Comparison of ENCODE assay signal across 8 mouse cellular contexts in the genomic region with DNA sequence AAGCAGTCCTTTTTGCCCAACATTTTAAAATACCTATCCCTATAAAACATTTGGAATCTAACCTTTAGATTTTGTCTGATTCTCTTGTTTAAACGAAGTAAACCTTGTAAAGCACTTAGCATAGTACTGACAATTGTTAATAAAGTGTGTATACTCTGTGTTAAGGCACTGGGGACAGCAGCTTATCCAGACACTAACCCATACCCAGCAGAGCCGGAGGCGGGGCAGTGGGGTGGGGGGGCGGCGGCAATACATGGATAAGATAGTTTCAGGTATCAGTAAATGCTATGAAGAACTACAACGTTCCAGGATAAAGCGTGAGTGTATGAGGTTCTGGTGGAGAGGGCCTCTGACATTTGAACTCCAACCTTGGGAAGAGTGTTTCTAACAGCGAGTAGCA. TPM values are rescaled to one million over a fixed set of nuclear protein-coding genes. Genes with fewer than 3 reads are reported as not detected.
DNase-seq lines count a peak whose midpoint lies in the region; ATAC-seq and TF ChIP-seq lines count a peak whose summit lies in the region.

No protein-coding gene starts in this region.

- H3K4me1 ChIP-seq in heart, embryonic 12.5 days (replicated peaks), result peaks cover 14% of the 10 kb centered on the region
- no peaks in the 10 kb centered on the region for H3K4me1 ChIP-seq in ES-Bruce4 (ENCODE audit: control insufficient read depth, insufficient read depth, low read length)
- H3K4me1 ChIP-seq in forebrain, postnatal 0 days (ENCODE audit: insufficient read depth), result peaks cover 15% of the 10 kb centered on the region

- TF ChIP-seq CTCF in ES-Bruce4 (IDR thresholded peaks at IDR 0.05; ENCODE audit: low read depth, low read length), result no peak
- TF ChIP-seq CTCF in forebrain, postnatal 0 days (IDR thresholded peaks at IDR 0.05; ENCODE audit: low read depth), result no peak

- no peak for ATAC-seq in heart, embryonic 12.5 days (ENCODE audit: insufficient number of reproducible peaks, low FRiP score)
- no peak for ATAC-seq in forebrain, postnatal 0 days
- ATAC-seq in megakaryocyte-erythroid progenitor cell, adult 5-6 weeks (replicated peaks; ENCODE audit: low FRiP score, low TSS enrichment, poor library complexity, severe bottlenecking), result peak; percentile 51

- H3K9ac ChIP-seq in heart, embryonic 12.5 days, result peak overlapping the region; percentile 42; the same call in 1 of the 2 replicates
- peak overlapping the region; percentile 92 for H3K9ac ChIP-seq in ES-Bruce4 (ENCODE audit: low read depth, poor library complexity, severe bottlenecking)
- peak overlapping the region; percentile 91 for H3K9ac ChIP-seq in forebrain, postnatal 0 days

- H3K4me2 ChIP-seq in heart, embryonic 12.5 days, result peak overlapping the region; percentile 74
- peak overlapping the region; percentile 59 for H3K4me2 ChIP-seq in forebrain, postnatal 0 days (ENCODE audit: low read depth)

- H3K36me3 ChIP-seq in heart, embryonic 12.5 days, result peaks cover 37% of the 10 kb centered on the region
- H3K36me3 ChIP-seq in ES-Bruce4 (ENCODE audit: control insufficient read depth, insufficient read depth, low read length, poor library complexity, severe bottlenecking), result peaks cover 38% of the 10 kb centered on the region
- H3K36me3 ChIP-seq in forebrain, postnatal 0 days (ENCODE audit: insufficient read depth), result peaks cover 14% of the 10 kb centered on the region

- no peak for TF ChIP-seq EP300 in ES-Bruce4 (IDR thresholded peaks at IDR 0.05; ENCODE audit: insufficient read depth, low read depth, low read length)

- no peak for TF ChIP-seq POLR2A in ES-Bruce4 (IDR thresholded peaks at IDR 0.05; ENCODE audit: insufficient read depth, low read length)

- WGBS in heart, embryonic 12.5 days, result 26% methylated on average over 8 of the region's 8 CpGs
- 38% methylated on average over 8 of the region's 8 CpGs for WGBS in forebrain, postnatal 0 days

- peaks cover 17% of the 10 kb centered on the region for H3K9me3 ChIP-seq in heart, embryonic 12.5 days (replicated peaks)
- peaks cover 21% of the 10 kb centered on the region for H3K9me3 ChIP-seq in ES-Bruce4 (replicated peaks; ENCODE audit: control insufficient read depth, insufficient read depth, low read length, poor library complexity, severe bottlenecking)
- no peaks in the 10 kb centered on the region for H3K9me3 ChIP-seq in forebrain, postnatal 0 days (ENCODE audit: low read length)

- DNase-seq in heart, postnatal 36 days, result no peak
- no peak for DNase-seq in forebrain, postnatal 0 days
- DNase-seq in testis, postnatal 10 days (ENCODE audit: low spot score), result no peak
- no peak for DNase-seq in gastrocnemius, adult 8-10 months (ENCODE audit: low spot score in 2 of 2)
- no peak for DNase-seq in spleen, postnatal 4 days (ENCODE audit: low spot score in 2 of 2)

- H3K27ac ChIP-seq in heart, embryonic 12.5 days (ENCODE audit: poor library complexity, severe bottlenecking), result no peak overlapping the region
- H3K27ac ChIP-seq in ES-Bruce4 (ENCODE audit: insufficient read depth, low read length), result no peak overlapping the region
- H3K27ac ChIP-seq in forebrain, postnatal 0 days (ENCODE audit: low read depth, low read length), result peak overlapping the region; percentile 87

- intact Hi-C loops in heart, postnatal 36 days (cut with DNase I), result loop anchor here (2.0 kb wide), 1 partner anchor 26 kb away; no protein-coding TSS in a partner anchor

- H3K4me3 ChIP-seq in heart, embryonic 12.5 days, result peak overlapping the region; percentile 97
- H3K4me3 ChIP-seq in ES-Bruce4 (ENCODE audit: low read depth, low read length), result peak overlapping the region; percentile 57
- peak overlapping the region; percentile 75 for H3K4me3 ChIP-seq in forebrain, postnatal 0 days (ENCODE audit: low read depth, low read length)

- H3K27me3 ChIP-seq in heart, embryonic 12.5 days (replicated peaks), result no peaks in the 10 kb centered on the region
- no peaks in the 10 kb centered on the region for H3K27me3 ChIP-seq in ES-Bruce4 (ENCODE audit: control insufficient read depth, insufficient read depth, low read length, poor library complexity, severe bottlenecking)
- H3K27me3 ChIP-seq in forebrain, postnatal 0 days (ENCODE audit: insufficient read depth, low read length), result no peaks in the 10 kb centered on the region

RNA-seq across cellular contexts. Expression of gene Rrn3, which starts 0.7 kb away (rescaled TPM):
- 61.0 and 63.6 TPM in 2 replicates for polyA plus RNA-seq in heart, embryonic 12.5 days (2016; fragmentation: Nextera tagmentation; extraction: Ambion mirVana)
- total RNA-seq in heart, postnatal 36 days (2021), result 10 to 100 TPM; 37.9 to 40.0 TPM
- polyA plus RNA-seq in ES-Bruce4 (2011; ENCODE audit: insufficient read depth, insufficient read length, low read depth, missing spikeins), result 131 and 134 TPM in 2 replicates
- total RNA-seq in forebrain, postnatal 0 days (2014; rRNA removed), result 89.7 and 104 TPM in 2 replicates
- 70.0 and 80.7 TPM in 2 replicates for polyA plus RNA-seq in forebrain, postnatal 0 days (2015; fragmentation: Nextera tagmentation; extraction: Ambion mirVana)
- 37.6 and 47.6 TPM in 2 replicates for total RNA-seq in megakaryocyte-erythroid progenitor cell, adult 5-6 weeks (2014; fragmentation: Nextera tagmentation)
- total RNA-seq in megakaryocyte-erythroid progenitor cell, adult 5-6 weeks (2017), result 62.0 and 71.2 TPM in 2 replicates
- 10 to 100 TPM; 35.0 to 39.0 (median 37.4) TPM for total RNA-seq in gastrocnemius, adult 8-10 months (2022)

RNA-seq across cellular contexts. Expression of gene Ntan1, which starts 37.4 kb away (rescaled TPM):
- 144 and 145 TPM in 2 replicates for polyA plus RNA-seq in heart, embryonic 12.5 days (2016; fragmentation: Nextera tagmentation; extraction: Ambion mirVana)
- 10 to 100 TPM; 51.9 to 52.2 TPM for total RNA-seq in heart, postnatal 36 days (2021)
- 57.6 and 61.3 TPM in 2 replicates for polyA plus RNA-seq in ES-Bruce4 (2011; ENCODE audit: insufficient read depth, insufficient read length, low read depth, missing spikeins)
- 163 and 181 TPM in 2 replicates for total RNA-seq in forebrain, postnatal 0 days (2014; rRNA removed)
- polyA plus RNA-seq in forebrain, postnatal 0 days (2015; fragmentation: Nextera tagmentation; extraction: Ambion mirVana), result 231 and 254 TPM in 2 replicates
- total RNA-seq in megakaryocyte-erythroid progenitor cell, adult 5-6 weeks (2014; fragmentation: Nextera tagmentation), result 27.0 and 29.3 TPM in 2 replicates
- total RNA-seq in megakaryocyte-erythroid progenitor cell, adult 5-6 weeks (2017), result 43.6 and 45.9 TPM in 2 replicates
- 10 to 100 TPM; 39.9 to 45.9 (median 44.7) TPM for total RNA-seq in gastrocnemius, adult 8-10 months (2022)

RNA-seq across cellular contexts. Expression of gene Pla2g10, which starts 50.4 kb away (rescaled TPM):
- polyA plus RNA-seq in heart, embryonic 12.5 days (2016; fragmentation: Nextera tagmentation; extraction: Ambion mirVana), result 0.18 TPM in 1 of 2 replicates, not detected in the other
- not detected for total RNA-seq in heart, postnatal 36 days (2021)
- polyA plus RNA-seq in ES-Bruce4 (2011; ENCODE audit: insufficient read depth, insufficient read length, low read depth, missing spikeins), result 7.8 and 11.8 TPM in 2 replicates
- total RNA-seq in forebrain, postnatal 0 days (2014; rRNA removed), result not detected in 2 replicates
- polyA plus RNA-seq in forebrain, postnatal 0 days (2015; fragmentation: Nextera tagmentation; extraction: Ambion mirVana), result 0.15 and 0.16 TPM in 2 replicates
- total RNA-seq in megakaryocyte-erythroid progenitor cell, adult 5-6 weeks (2014; fragmentation: Nextera tagmentation), result not detected in 2 replicates
- total RNA-seq in megakaryocyte-erythroid progenitor cell, adult 5-6 weeks (2017), result not detected in 2 replicates
- total RNA-seq in gastrocnemius, adult 8-10 months (2022), result not detected

Comparison
In these comparisons a context has a peak if more than half of its experiments do, and no peak if none do; other contexts are left out.
1. H3K9ac ChIP-seq: peak in every context shown above with its lines; median percentile 92 in ES-Bruce4; 91 in forebrain, postnatal 0 days; 42 in heart, embryonic 12.5 days.